1 mouse cellular context compared by ENCODE assay signal in the genomic region with DNA sequence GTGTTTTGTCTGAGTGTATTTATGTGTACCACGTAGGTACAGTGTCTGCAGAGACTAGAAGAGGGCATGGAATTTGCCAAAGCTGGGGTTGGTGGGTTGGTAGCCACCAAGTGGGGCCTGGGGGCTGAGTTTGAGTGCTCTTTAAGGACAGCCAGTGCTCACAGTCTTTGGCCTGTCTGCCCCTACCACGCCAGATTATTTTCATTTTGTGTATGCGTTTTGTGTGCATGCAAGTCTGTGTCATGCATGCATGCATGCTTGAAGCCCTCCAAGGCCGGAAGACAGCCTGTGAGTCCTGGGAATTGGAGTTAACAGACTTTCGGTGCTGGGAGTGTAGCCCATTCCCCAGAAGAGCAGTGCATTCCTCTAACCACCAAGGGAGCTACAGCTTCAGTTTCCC.
TF ChIP-seq lines count a peak whose summit lies in the region.

No protein-coding gene starts in this region.

TF ChIP-seq in CH12.LX, 34 proteins besides CTCF, POLR2A, EP300 and RAD21:
- TF ChIP-seq ELF1 (IDR thresholded peaks at IDR 0.05; ENCODE audit: low read depth, low read length) (no peak), USF2 (conservative IDR thresholded peaks at IDR 0.05; ENCODE audit: low read depth, low read length) (no peak), POLR2AphosphoS2 (IDR thresholded peaks at IDR 0.05; ENCODE audit: low read depth, low read length) (no peak), MEF2A (IDR thresholded peaks at IDR 0.05; ENCODE audit: borderline replicate concordance, low read depth, low read length) (no peak), MXI1 (IDR thresholded peaks at IDR 0.05; ENCODE audit: low read depth, low read length) (no peak), SMC3 (IDR thresholded peaks at IDR 0.05; ENCODE audit: low read depth, low read length) (no peak), JUN (IDR thresholded peaks at IDR 0.05; ENCODE audit: insufficient read depth, low read depth, low read length) (no peak)
